Mouse (Mus musculus) erythroblast, embryonic 14.5 days (primary cell): ENCODE results near the gene Rgs17.

Experiments used
- GATA1 ChIP-seq: IDR thresholded peaks from 2 replicates; pipeline ENCODE4 v1.6.1; 2012; ENCODE audit warnings: low read length, inconsistent platforms, mixed read lengths
- TAL1 ChIP-seq: IDR thresholded peaks from 3 replicates; pipeline ENCODE4 v1.6.1; 2012; ENCODE audit warnings: low read length, inconsistent platforms, mixed read lengths

GRCm38 (mm10) chr10:5841369-5841768 lies 80.8 kb downstream of the Rgs17 start:
- TF ChIP-seq GATA1 (no peak), TAL1 (no peak)
